Mouse (Mus musculus) bone marrow, adult 2 months (tissue): Measurements from ENCODE around the gene Gsn. TPM values are rescaled to one million over a fixed set of nuclear protein-coding genes. Genes with fewer than 3 reads are reported as not detected.

Experiments used
- H3K27ac ChIP-seq: fragments of 200-500 bp; 2 replicates; pipeline ENCODE4 v1.5.1; 2012; ENCODE audit warnings: low read depth, mild to moderate bottlenecking, control low read depth, inconsistent platforms, low read length; ENCODE audit not compliant: control insufficient read depth, poor library complexity, insufficient read depth
- H3K4me1 ChIP-seq: fragments of 200-500 bp; 2 replicates; pipeline ENCODE4 v1.6.1; 2011; ENCODE audit warnings: low read length; ENCODE audit not compliant: control insufficient read depth, insufficient read depth
- H3K4me3 ChIP-seq: fragments of 200-500 bp; replicated peaks from 2 replicates; pipeline ENCODE3; 2011; ENCODE audit warnings: mild to moderate bottlenecking, low read depth, low read length, control low read depth; ENCODE audit not compliant: control insufficient read depth
- CTCF ChIP-seq: fragments of 200-500 bp; IDR thresholded peaks from 2 replicates; pipeline ENCODE4 v1.5.1; 2011; ENCODE audit warnings: low read length, control low read depth; ENCODE audit not compliant: control insufficient read depth, insufficient read depth
- POLR2A ChIP-seq: fragments of 200-500 bp; IDR thresholded peaks from 2 replicates; pipeline ENCODE4 v1.6.1; 2011; ENCODE audit warnings: low read depth, mild to moderate bottlenecking, control low read depth, low read length, borderline replicate concordance; ENCODE audit not compliant: control insufficient read depth
- WGBS: fragments of 180-500 bp; shearing (Covaris S2); methylation state at CpG from one replicate; pipeline ENCODE4 v1.1.7; 2018; 5-methylcytosine and 5-hydroxymethylcytosine counted together
- polyA plus RNA-seq: library from polyadenylated mRNA; stranded (reverse); fragments of >200 nt; gene quantifications from 2 replicates; pipeline ENCODE4 v1.2.4, GENCODE M21; 2011; ENCODE audit warnings: low replicate concordance; ENCODE audit not compliant: missing spikeins, insufficient read depth, insufficient read length

The Gsn gene
- polyA plus RNA-seq, 1 experiment: 94.8 TPM

DNA sequence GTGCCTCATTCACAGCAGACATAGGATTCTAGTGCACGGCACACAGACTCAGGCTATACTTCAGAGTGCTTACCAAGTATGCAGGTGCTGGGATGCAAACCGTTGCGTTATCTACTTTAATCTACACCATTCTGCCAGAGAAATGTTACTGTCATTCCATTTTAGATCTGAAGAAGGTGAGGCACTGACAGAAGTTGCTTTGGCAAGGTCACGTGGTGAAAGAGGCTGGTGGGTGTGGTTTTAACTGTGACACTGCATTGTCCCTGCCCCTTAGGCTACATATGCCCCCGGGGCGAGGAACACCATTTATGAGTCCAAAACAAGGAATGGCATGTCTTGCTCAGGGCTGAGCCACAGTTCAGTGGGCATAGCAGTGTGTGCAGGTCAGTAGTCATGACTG lies 16.7 kb downstream of the Gsn start:
- 69% methylated on average over 6 of the region's 6 CpGs for WGBS
- H3K27ac ChIP-seq: no peak overlapping the region
- TF ChIP-seq POLR2A: no peak
- no peak for TF ChIP-seq CTCF
- no peak overlapping the region for H3K4me3 ChIP-seq
- no peaks in the 10 kb centered on the region; the same call in 1 of the 2 replicates for H3K4me1 ChIP-seq

DNA sequence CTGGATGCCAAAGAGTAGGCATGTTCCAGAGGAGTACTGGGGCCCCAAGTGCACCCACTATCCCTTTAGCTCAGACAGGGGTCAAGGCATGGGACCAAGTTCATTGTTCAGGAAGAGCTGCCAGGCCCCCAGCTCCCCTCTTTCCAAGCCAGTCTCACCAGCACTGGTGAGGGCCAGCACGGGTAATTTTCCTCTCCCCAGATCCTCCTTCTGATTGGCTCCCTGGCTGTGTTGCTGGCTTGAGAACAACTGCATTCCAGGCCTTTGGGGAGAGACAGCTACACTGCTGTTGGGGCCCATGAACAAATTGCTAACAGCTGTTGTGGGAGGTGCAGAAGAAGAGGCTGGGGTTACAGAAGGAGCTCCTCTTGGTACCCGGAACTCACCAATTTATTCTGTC lies 17.4 kb downstream of the Gsn start:
- H3K4me1 ChIP-seq: no peaks in the 10 kb centered on the region; the same call in 1 of the 2 replicates
- TF ChIP-seq CTCF (no peak), POLR2A (no peak)
- no peak overlapping the region for H3K27ac ChIP-seq
- H3K4me3 ChIP-seq: no peak overlapping the region
- 69% methylated on average over 2 of the region's 2 CpGs for WGBS

DNA sequence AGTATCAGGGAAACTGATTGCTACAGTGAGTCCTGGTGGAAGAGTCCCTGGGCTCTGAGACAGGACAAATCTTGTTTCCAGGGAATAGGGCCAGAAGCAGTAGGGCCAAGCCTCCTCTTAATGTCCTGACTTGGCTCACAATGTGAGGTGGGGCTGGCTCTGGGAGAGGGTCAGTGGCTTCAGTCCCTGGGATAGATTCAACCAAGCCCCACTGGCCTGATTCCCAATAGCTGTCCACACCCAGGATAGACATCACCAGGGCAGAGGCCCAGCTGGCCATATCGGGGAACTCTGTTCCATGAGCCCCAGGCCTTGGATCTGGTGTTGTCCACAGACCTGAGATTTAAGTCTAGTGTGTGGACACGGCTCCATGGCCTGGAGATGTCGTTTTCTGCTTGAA lies 21.5 kb downstream of the Gsn start:
- 76% methylated on average over 3 of the region's 3 CpGs for WGBS
- no peak for TF ChIP-seq POLR2A
- TF ChIP-seq CTCF: no peak
- H3K4me3 ChIP-seq: no peak overlapping the region
- no peak overlapping the region for H3K27ac ChIP-seq
- no peaks in the 10 kb centered on the region; the same call in 1 of the 2 replicates for H3K4me1 ChIP-seq

DNA sequence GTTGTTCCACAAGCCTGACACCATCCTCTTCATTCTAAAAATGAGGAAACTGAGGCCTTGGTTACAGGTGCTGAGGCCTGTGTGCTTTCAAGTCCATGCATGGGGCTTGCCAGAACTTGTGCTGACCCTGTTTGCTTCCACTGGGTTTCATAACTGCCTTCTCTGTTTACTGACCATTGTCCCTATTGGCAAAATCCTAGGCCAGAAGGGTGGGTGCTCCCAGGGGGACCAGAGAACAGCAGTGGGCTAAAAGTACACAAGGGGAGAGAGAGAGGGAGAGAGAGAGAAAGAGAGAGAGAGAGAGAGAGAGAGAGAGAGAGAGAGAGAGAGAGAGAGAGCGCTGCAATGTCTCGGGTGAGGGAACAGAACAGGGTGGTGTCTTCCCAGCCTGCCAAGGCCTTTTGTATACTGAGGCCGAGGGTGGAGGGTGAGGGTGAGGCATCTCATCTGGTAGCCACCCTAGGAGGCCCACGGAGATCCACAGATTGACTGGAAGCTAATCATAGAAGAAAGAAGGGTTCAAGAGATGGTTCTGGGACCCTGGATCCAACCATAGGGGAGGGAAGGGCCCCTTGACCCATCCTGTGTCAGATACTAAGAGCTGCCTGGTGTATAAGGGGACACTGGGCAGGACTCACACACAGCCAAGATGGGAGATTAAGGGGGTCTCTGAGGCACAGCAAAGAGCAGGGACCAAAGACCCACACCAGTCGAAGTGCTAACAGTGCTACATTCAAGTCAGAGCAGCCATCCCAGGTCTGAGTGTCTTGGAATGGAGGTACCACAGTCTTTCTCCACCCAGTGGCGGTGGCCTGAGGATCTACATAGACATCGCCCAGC lies 22.4 kb downstream of the Gsn start:
- WGBS: 80% methylated on average over 7 of the region's 7 CpGs

DNA sequence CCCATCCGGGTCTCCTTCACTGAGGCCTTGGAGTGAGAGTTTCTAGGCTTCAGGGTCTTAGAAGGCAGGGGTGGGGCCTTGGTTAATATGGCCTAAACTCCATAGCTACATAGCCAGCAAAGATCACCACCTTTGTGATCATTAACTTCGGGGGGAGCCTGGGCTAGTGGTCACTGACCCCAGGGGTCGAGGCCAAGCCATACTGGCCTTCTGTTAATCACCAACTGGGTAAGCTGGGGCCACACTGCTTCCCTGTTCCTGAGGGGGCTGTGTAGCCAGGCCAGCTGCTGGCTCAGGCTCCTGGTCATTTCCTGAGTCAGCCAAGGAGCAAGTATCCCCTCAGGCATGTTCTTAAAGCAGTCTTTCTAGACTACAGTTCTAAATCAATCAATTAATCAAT lies 23.8 kb downstream of the Gsn start:
- 76% methylated on average over 3 of the region's 3 CpGs for WGBS
- Histone ChIP-seq H3K4me3 (no peak overlapping the region), H3K4me1 (no peaks in the 10 kb centered on the region; the same call in 1 of the 2 replicates), H3K27ac (no peak overlapping the region)
- TF ChIP-seq CTCF (no peak), POLR2A (no peak)

More for the DNA sequence above, 22.4 kb downstream of the Gsn start:
- Histone ChIP-seq H3K4me1 (no peaks in the 10 kb centered on the region; the same call in 1 of the 2 replicates), H3K4me3 (no peak overlapping the region), H3K27ac (no peak overlapping the region)
- TF ChIP-seq POLR2A (no peak), CTCF (no peak)

DNA sequence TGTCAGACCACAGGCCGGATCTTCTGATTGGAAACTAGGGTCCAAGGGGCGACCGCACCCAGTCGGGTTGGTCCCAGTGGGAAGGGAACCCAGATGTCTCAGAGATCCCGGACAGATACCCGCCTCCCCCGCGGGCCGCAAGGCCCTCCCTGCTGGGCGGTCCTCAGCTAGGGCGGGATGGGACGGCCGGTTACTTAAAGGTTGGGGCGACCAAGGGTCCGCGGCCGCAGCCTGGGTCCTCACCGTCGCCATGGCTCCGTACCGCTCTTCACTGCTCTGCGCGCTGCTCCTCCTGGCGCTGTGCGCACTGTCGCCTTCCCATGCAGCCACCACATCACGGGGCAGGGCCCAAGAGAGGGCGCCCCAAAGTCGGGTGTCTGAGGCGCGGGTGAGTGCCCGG lies 26.0 kb downstream of the Gsn start:
- Histone ChIP-seq H3K27ac (no peak overlapping the region), H3K4me1 (no peaks in the 10 kb centered on the region; the same call in 1 of the 2 replicates), H3K4me3 (no peak overlapping the region)
- TF ChIP-seq CTCF: no peak
- no peak; the same call in 1 of the 2 replicates for TF ChIP-seq POLR2A
- WGBS: 3% methylated on average over 32 of the region's 32 CpGs

DNA sequence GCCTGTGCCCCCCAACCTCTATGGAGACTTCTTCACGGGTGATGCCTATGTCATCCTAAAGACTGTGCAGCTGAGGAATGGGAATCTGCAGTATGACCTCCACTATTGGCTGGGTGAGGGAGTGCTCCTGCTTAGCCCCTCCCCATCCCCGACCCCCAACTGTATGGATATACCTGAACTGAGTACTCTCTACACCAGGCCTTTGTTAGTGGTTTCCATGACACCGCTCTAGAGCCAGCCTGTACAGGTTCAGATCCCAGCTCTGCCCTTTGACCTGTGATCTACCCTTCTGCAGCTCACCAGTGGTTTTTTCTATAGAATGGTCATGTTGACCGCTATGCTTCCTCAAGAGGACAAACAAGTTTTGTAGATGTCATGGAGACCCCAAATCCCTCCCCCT lies 27.8 kb downstream of the Gsn start:
- Histone ChIP-seq H3K27ac (no peak overlapping the region), H3K4me3 (no peak overlapping the region), H3K4me1 (no peaks in the 10 kb centered on the region; the same call in 1 of the 2 replicates)
- 84% methylated on average over 4 of the region's 4 CpGs for WGBS
- TF ChIP-seq CTCF: no peak
- TF ChIP-seq POLR2A: no peak

DNA sequence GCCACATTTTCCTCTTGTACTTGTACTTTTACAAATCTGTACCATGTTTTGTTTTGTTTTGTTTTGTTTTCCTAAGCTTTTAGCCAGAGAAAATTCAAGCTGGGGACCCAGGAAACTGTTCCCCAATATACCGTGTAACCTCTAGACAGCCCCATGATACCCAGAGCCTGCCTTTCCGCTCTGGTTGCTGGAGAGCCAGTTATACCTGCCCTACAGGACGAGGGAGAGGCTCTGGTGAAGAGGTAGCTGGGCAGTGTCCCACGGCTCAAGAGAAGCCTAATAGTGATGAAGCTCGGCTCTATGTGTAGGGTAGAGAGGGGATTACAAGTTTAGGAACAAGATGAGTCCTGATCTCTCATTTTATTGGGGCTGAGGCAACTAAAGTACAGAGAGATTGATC lies 29.0 kb downstream of the Gsn start:
- TF ChIP-seq CTCF (no peak), POLR2A (no peak)
- 79% methylated on average over 5 of the region's 5 CpGs for WGBS

More for the DNA sequence above, 29.0 kb downstream of the Gsn start:
- no peak overlapping the region for H3K27ac ChIP-seq
- no peaks in the 10 kb centered on the region; the same call in 1 of the 2 replicates for H3K4me1 ChIP-seq
- H3K4me3 ChIP-seq: no peak overlapping the region
